Mouse (Mus musculus): Measurements from ENCODE around the gene Gng2. TPM values are rescaled to one million over a fixed set of nuclear protein-coding genes. Genes with fewer than 3 reads are reported as not detected.

The Gng2 gene
- 41.5 and 54.3 TPM in 2 replicates for total RNA-seq (2012; rRNA removed)

- TF ChIP-seq MAFK (IDR thresholded peaks at IDR 0.05; ENCODE audit: insufficient read depth, low read depth, low read length) (no peak), ZNF384 (IDR thresholded peaks at IDR 0.05; ENCODE audit: low read depth, low read length) (no peak), CHD2 (IDR thresholded peaks at IDR 0.05; ENCODE audit: low read depth, low read length) (no peak), ZC3H11A (IDR thresholded peaks at IDR 0.05; ENCODE audit: borderline replicate concordance, low read depth, low read length) (no peak), HCFC1 (IDR thresholded peaks at IDR 0.05; ENCODE audit: borderline replicate concordance, insufficient read depth, low read length) (no peak)
- Histone ChIP-seq H3K36me3 (ENCODE audit: control insufficient read depth, insufficient read depth, low read length, poor library complexity, severe bottlenecking) (no peaks in the 10 kb centered on the region), H3K27ac (ENCODE audit: insufficient read depth, low read depth, low read length, poor library complexity, severe bottlenecking) (peak within 1 kb of the TSS; percentile 87), H3K4me3 (ENCODE audit: insufficient read depth in 1 of 2, low read depth in 1 of 2, low read length in 2 of 2, poor library complexity in 1 of 2, severe bottlenecking in 1 of 2) (peak within 1 kb of the TSS; percentile 82 to 83), H3K9me3 (ENCODE audit: control insufficient read depth, insufficient read depth, low read depth, low read length) (no peaks in the 10 kb centered on the region), H3K9ac (ENCODE audit: insufficient read depth, low read depth, low read length, poor library complexity, severe bottlenecking) (peak within 1 kb of the TSS; percentile 88), H3K4me1 (ENCODE audit: control insufficient read depth in 2 of 2, insufficient read depth in 2 of 2, low read length in 2 of 2, poor library complexity in 1 of 2) (peaks cover 2 to 9% of the 10 kb centered on the region in 2 experiments; a peak in 2 of 4 replicates)
- in situ Hi-C loops (cut with MboI; ENCODE audit: low sequenced_read_pairs in 2 of 2, unreplicated experiment in 2 of 2) = loop anchor here in 1 of 2 experiments (25.0 kb wide), 1 partner anchor 215 kb away; the partner anchor contains the start of gene Nid2
- DNase-seq (ENCODE audit: low read depth, low spot score) = peak; percentile 41
Observed at GRCm38 (mm10) chr14:19977271-19978024, at the start of gene Gng2. Gng2 (minus strand) TSS chr14:19977627.

- DNase-seq (ENCODE audit: low read depth, low spot score) = no peak
- H3K9ac ChIP-seq (ENCODE audit: insufficient read depth, low read depth, low read length, poor library complexity, severe bottlenecking) = peak overlapping the region; percentile 61; the same call in 1 of the 2 replicates
Observed at GRCm38 (mm10) chr14:20024888-20025719, 47.7 kb upstream of the Gng2 start.

GRCm38 (mm10) chr14:20023939-20024338 lies 46.5 kb upstream of the Gng2 start:
- H3K4me1 ChIP-seq (ENCODE audit: control insufficient read depth in 2 of 2, insufficient read depth in 2 of 2, low read length in 2 of 2, poor library complexity in 1 of 2) = peaks cover 7 to 14% of the 10 kb centered on the region in 2 experiments
- TF ChIP-seq ZNF384 (IDR thresholded peaks at IDR 0.05; ENCODE audit: low read depth, low read length) (no peak), CHD2 (IDR thresholded peaks at IDR 0.05; ENCODE audit: low read depth, low read length) (no peak), MAFK (IDR thresholded peaks at IDR 0.05; ENCODE audit: insufficient read depth, low read depth, low read length) (no peak), HCFC1 (IDR thresholded peaks at IDR 0.05; ENCODE audit: borderline replicate concordance, insufficient read depth, low read length) (no peak), ZC3H11A (IDR thresholded peaks at IDR 0.05; ENCODE audit: borderline replicate concordance, low read depth, low read length) (no peak)
- H3K27ac ChIP-seq (ENCODE audit: insufficient read depth, low read depth, low read length, poor library complexity, severe bottlenecking) = no peak overlapping the region
- no peak overlapping the region for H3K4me3 ChIP-seq (ENCODE audit: insufficient read depth in 1 of 2, low read depth in 1 of 2, low read length in 2 of 2, poor library complexity in 1 of 2, severe bottlenecking in 1 of 2)
- DNase-seq (ENCODE audit: low read depth, low spot score) = no peak
- no peaks in the 10 kb centered on the region for H3K36me3 ChIP-seq (ENCODE audit: control insufficient read depth, insufficient read depth, low read length, poor library complexity, severe bottlenecking)
- H3K9me3 ChIP-seq (ENCODE audit: control insufficient read depth, insufficient read depth, low read depth, low read length) = no peaks in the 10 kb centered on the region
- in situ Hi-C loops (cut with MboI; ENCODE audit: low sequenced_read_pairs in 2 of 2, unreplicated experiment in 2 of 2) = loop anchor here (10.0 to 25.0 kb wide), 2 partner anchors 112 to 189 kb away; no protein-coding TSS in a partner anchor
- H3K9ac ChIP-seq (ENCODE audit: insufficient read depth, low read depth, low read length, poor library complexity, severe bottlenecking) = no peak overlapping the region; the same call in 1 of the 2 replicates

More at GRCm38 (mm10) chr14:20024888-20025719, 47.7 kb upstream of the Gng2 start:
- H3K27ac ChIP-seq (ENCODE audit: insufficient read depth, low read depth, low read length, poor library complexity, severe bottlenecking) = no peak overlapping the region
- no peaks in the 10 kb centered on the region for H3K9me3 ChIP-seq (ENCODE audit: control insufficient read depth, insufficient read depth, low read depth, low read length)
- H3K36me3 ChIP-seq (ENCODE audit: control insufficient read depth, insufficient read depth, low read length, poor library complexity, severe bottlenecking) = no peaks in the 10 kb centered on the region
- H3K4me3 ChIP-seq (ENCODE audit: insufficient read depth in 1 of 2, low read depth in 1 of 2, low read length in 2 of 2, poor library complexity in 1 of 2, severe bottlenecking in 1 of 2) = peak overlapping the region; percentile 42 to 49
- in situ Hi-C loops (cut with MboI; ENCODE audit: low sequenced_read_pairs in 2 of 2, unreplicated experiment in 2 of 2) = loop anchor here (10.0 to 25.0 kb wide), 2 partner anchors 113 to 190 kb away; no protein-coding TSS in a partner anchor
- TF ChIP-seq HCFC1 (IDR thresholded peaks at IDR 0.05; ENCODE audit: borderline replicate concordance, insufficient read depth, low read length) = no peak
- TF ChIP-seq CHD2 (IDR thresholded peaks at IDR 0.05; ENCODE audit: low read depth, low read length) = no peak
- TF ChIP-seq ZC3H11A (IDR thresholded peaks at IDR 0.05; ENCODE audit: borderline replicate concordance, low read depth, low read length) = no peak
- no peak for TF ChIP-seq MAFK (IDR thresholded peaks at IDR 0.05; ENCODE audit: insufficient read depth, low read depth, low read length)
- TF ChIP-seq ZNF384 (IDR thresholded peaks at IDR 0.05; ENCODE audit: low read depth, low read length) = no peak
- H3K4me1 ChIP-seq (ENCODE audit: control insufficient read depth in 2 of 2, insufficient read depth in 2 of 2, low read length in 2 of 2, poor library complexity in 1 of 2) = peaks cover 7 to 16% of the 10 kb centered on the region in 2 experiments

GRCm38 (mm10) chr14:20019486-20019885 lies 42.1 kb upstream of the Gng2 start:
- Histone ChIP-seq H3K9me3 (ENCODE audit: control insufficient read depth, insufficient read depth, low read depth, low read length) (no peaks in the 10 kb centered on the region), H3K4me1 (ENCODE audit: control insufficient read depth in 2 of 2, insufficient read depth in 2 of 2, low read length in 2 of 2, poor library complexity in 1 of 2) (peaks cover 4 to 5% of the 10 kb centered on the region in 2 experiments), H3K36me3 (ENCODE audit: control insufficient read depth, insufficient read depth, low read length, poor library complexity, severe bottlenecking) (no peaks in the 10 kb centered on the region), H3K9ac (ENCODE audit: insufficient read depth, low read depth, low read length, poor library complexity, severe bottlenecking) (no peak overlapping the region), H3K4me3 (ENCODE audit: insufficient read depth in 1 of 2, low read depth in 1 of 2, low read length in 2 of 2, poor library complexity in 1 of 2, severe bottlenecking in 1 of 2) (no peak overlapping the region), H3K27ac (ENCODE audit: insufficient read depth, low read depth, low read length, poor library complexity, severe bottlenecking) (no peak overlapping the region)
- TF ChIP-seq CHD2 (IDR thresholded peaks at IDR 0.05; ENCODE audit: low read depth, low read length) = no peak
- in situ Hi-C loops (cut with MboI; ENCODE audit: low sequenced_read_pairs in 2 of 2, unreplicated experiment in 2 of 2) = loop anchor here in 1 of 2 experiments (25.0 kb wide), 1 partner anchor 107 kb away; no protein-coding TSS in a partner anchor
- no peak for DNase-seq (ENCODE audit: low read depth, low spot score)

All from ES-E14 (cell line).